Mouse (Mus musculus) kidney, postnatal 36 days (tissue): ENCODE measurements around the gene 1600014C10Rik.

Experiments
- DNase-seq, 2 experiments: peaks; one replicate each; pipeline ENCODE4 v3.0.0; 2021 to 2022; ENCODE audit warnings: mixed read lengths in 2 of 2

1600014C10Rik gene

DNA sequence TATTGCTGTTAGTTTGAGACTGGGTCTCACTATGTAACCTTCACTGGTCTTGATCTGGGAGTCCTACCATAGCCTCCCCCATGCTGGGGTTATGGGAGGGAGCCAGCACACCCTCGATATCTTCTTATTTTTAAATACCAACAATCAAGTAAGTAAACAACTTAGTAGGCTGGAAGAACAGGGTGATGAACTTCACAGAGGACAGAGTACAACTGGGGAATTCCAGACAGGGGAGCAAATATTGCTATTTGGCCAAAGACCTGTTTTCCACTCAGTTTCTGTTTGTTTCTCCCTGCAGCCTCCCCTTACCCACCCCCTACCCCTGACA lies 1.4 kb downstream of the 1600014C10Rik start:
- peak; percentile 20 to 30 for DNase-seq

DNA sequence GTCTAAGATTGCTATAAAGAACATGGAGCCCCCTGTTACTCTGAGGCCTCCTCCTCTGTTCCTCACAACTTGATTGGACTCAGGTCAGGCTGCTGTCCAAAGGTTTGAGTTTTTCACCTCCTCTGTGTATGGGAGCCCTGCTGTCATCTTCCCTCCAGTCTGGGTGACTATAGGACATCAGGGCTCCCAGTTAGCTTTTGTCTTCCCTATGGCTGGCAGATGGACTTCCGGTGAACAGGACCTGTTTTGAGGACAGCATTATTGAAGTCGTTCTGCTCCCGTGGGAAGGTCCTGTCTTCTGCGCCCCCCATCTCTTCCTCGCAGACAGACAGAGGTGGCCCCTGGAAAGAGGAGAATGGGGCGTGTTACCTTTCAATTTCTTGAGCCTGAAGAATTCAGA lies 1.8 kb downstream of the 1600014C10Rik start:
- no peak for DNase-seq

- DNase-seq, result no peak
Measured at GRCm38 (mm10) chr7:38186861-38187260, 3.8 kb downstream of the 1600014C10Rik start.

DNA sequence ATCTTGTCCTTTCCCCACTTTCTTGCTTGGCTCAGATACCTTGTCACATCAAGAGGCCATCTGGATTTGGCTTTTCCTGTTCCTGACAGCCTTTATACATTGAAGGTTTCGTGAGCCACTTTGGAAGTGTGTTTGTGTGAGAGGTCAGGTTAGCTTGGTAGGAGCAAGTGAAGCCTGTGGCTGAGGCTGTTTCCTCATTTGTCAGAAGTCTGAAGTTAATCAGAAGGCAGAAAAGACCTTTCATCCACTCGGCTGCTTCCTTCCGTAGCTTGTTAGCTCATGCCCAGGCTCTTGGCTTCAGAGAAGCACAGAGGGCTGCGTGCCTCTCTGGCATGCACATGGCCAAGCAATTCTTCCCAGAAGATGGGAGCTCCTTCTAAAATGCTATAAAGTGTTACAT lies 4.8 kb downstream of the 1600014C10Rik start:
- DNase-seq, result peak; percentile 18 to 26

DNA sequence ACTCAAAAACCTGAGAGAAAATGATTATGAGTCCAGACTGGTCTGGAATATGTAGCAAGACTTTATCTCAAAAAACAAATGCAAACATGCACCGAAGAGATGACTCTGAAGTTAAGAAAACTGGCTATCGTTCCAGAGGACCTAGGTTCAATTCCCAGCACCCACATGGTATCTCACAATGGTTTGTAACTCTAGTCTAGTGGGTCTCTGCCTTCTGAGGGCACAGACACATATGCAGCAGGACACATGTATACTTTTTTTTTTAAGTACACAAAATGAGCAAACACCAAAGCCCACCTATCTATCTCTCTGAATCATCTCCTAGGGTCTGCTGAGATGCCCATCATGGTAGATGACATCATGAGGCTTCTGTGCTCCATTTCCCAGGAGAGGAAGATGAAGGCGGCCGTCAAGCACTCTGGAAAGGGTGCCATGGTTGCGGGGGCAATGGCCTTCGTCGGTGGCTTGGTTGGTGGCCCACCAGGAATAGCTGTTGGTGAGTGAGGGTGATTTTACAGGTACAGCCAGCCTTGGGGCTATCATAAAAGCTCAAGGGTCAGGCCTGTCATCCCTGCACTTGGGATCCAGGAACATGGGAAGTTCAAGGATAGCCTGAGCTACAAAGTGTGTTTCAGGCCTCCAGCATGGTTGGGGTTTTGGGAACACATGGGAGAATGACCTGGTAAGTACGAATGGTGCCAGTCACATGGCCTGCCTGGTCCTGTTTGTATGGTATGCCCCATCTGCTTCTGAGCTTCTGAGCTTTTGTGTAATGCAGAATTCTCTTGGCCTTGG lies 5.5 kb downstream of the 1600014C10Rik start:
- DNase-seq, result no peak

GRCm38 (mm10) chr7:38189136-38189982 lies 6.3 kb downstream of the 1600014C10Rik start:
- DNase-seq, result peak; percentile 19 to 34

- no peak for DNase-seq
Measured at GRCm38 (mm10) chr7:38190056-38190835, 7.2 kb downstream of the 1600014C10Rik start.

GRCm38 (mm10) chr7:38191146-38191545 lies 8.1 kb downstream of the 1600014C10Rik start:
- DNase-seq, result no peak

DNA sequence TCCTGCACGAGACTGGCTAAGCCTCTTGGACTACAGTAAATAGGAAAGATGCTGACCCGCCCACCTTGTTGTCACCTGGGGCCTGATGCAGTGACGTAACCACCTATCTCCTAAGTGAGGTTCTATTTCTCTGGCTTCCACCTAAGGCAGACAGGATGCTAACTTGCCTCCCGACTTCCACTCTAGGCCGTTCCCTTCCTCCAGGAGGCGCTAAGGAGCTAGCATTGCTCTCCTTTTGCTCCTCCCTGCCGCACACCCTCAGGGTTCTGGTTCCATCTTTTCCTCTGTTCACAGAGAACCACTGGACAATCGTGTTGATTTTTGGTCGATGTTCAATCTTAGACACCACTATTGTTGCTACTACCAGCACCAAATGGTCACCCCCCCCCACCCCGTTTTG lies 8.6 kb downstream of the 1600014C10Rik start:
- DNase-seq, result peak in 1 of 2 experiments; percentile 65

DNA sequence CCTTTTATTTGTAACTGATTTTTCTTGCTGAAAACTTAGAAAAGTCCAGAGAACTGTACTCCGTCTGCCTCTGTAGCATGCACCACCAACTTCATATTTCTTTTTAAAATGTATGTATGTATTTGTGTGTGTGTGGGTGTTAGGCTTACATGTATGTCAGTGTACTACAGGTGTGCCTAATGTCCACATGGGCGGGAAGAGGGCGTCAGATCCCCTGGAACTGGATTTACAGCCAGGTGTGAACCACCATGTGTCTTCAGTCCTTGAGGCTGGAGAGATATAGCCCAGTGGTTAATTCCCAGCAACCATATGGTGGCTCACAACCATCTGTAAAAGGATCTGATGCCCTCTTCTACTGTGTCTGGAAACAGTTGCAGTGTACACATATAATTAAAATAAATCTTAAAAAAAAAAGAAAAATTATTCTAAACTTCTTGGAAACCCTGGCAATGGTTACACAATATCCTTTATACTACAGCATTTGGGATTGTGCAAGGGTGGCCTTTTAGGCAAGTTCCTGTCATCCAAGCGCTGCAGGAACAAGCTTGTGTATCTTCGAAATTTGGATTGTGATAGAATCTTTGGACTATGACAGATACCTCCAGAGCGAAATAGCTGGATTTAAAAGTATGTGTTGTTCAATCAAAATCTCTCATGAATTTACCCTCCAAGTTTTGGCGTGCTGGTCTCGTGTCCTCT lies 17.0 kb downstream of the 1600014C10Rik start:
- no peak for DNase-seq

DNA sequence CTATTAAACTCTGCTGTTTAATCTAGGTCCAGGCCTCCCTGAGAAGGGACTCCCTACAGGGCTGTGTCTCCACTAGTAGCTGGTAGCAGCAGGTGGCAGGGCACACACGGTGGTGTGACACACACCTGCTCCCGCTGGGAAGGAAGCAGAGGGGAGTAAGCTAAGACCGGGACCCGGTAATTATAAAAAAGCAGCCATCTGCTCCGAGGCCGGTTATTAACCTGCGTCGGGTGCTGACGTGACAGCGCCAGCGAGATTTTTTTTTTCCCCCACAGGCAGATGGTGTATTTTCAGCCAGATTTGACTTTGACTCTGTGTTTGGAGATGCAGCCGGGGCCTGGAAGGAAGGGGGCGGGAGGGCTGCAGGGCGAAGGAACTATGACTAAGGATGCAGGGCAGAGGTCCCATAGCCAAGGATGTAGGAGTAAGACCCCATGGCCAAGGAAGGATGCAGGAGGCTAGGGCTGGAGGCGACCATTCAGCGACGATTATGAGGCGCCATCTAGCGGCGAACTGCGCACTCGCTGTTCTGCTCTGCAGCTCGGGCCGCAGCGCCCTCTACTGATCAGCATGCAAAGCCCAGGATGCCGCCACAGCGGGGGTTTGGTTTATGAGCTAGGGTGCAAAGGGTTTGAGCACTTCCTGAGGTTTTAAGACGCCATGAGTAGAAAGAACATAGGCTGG lies 17.7 kb downstream of the 1600014C10Rik start:
- DNase-seq, result peak; percentile 77 to 94

DNA sequence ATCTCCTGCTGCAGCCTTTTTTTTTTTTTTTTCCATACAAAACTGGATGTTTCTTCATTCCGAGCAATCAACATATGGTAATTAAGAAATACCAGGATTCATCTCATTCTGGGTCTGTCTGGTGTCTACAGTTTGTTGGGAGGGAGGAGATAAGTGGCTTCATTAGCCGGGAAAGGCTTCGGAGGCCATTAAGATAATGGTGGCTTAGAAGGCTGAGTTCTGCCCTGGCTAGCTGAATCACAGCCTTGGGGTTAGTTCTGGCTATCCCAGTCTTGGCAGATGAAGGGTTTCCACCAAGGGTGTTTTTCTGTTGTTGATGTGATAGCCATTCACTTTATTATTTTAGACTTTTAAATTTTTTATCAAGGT lies 18.3 kb downstream of the 1600014C10Rik start:
- no peak for DNase-seq

DNA sequence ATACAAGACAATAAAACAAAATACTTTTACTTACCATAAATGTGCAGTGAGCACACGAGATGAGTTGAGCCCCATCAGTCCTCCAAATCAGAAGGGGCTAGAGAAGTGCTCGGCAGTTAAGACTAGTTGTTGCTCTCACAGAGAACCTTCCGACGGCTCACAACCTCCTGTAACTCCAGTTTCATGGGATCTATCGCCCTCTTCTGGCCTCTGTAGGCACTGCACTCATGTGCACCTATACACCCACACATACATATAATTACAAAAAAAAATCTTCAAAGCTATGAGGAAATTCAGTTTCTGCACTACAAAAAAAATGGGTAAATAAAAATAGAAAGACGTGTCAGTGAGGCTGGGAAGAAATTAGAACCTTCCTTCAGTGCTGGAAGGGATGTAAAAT lies 21.3 kb downstream of the 1600014C10Rik start:
- no peak for DNase-seq

GRCm38 (mm10) chr7:38205801-38206200 lies 22.8 kb downstream of the 1600014C10Rik start:
- no peak for DNase-seq

DNA sequence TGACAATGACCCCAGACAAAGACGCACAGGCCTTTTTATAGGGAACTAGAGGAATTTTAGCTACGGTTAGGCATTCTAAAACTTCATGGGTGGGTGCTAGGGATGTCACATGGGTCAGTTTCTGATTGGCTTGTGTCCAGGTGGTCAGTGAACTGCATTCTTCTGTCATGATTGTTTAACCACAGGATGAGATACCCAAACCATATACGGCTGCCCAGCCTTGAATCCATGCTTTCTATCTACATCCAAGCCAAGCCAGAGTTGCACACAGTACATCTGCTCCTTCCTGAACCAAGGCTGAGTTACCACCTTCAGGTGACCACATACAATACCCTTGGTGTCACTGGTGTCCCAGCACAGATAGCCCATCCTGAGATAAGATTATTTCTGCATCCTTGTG lies 23.5 kb downstream of the 1600014C10Rik start:
- no peak for DNase-seq

GRCm38 (mm10) chr7:38208969-38209368 lies 26.0 kb downstream of the 1600014C10Rik start:
- DNase-seq, result no peak

- DNase-seq, result no peak
Measured at GRCm38 (mm10) chr7:38209478-38210152, 26.6 kb downstream of the 1600014C10Rik start.

GRCm38 (mm10) chr7:38212651-38213062 lies 29.6 kb downstream of the 1600014C10Rik start:
- peak; percentile 47 to 62 for DNase-seq

- DNase-seq, result no peak
Measured at GRCm38 (mm10) chr7:38214473-38215214, 31.6 kb downstream of the 1600014C10Rik start.

DNA sequence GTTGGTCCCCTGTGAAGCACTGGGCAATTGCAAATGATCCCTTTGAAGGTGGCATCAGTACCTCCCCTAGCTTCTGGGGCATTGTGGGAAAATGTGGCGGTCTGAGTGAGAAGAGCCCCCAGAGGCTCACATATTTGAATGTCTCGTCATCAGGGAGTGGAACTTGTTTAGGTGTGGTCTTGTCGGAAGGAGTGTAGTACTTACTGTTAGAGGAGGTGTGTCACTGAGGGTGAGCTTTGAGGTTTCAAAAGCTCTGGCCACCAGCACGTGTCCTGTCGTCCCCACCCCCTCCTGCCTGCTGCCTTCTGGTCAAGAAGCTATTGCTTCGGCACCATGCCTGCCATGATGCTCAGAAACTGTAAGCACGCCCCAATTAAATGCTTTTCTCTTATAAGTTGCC lies 32.3 kb downstream of the 1600014C10Rik start:
- DNase-seq, result no peak

GRCm38 (mm10) chr7:38215697-38216096 lies 32.7 kb downstream of the 1600014C10Rik start:
- DNase-seq, result no peak
